Mouse (Mus musculus) adrenal gland, adult (tissue): ENCODE results near the gene Mxi1.

Source experiments
- DNase-seq, 2 experiments: peaks; one replicate each; pipeline ENCODE4 v3.0.0; 2022 to 2023; ENCODE audit warnings: low spot score in 1 of 2; ENCODE audit not compliant: inconsistent age in 2 of 2

Gene Mxi1

DNA sequence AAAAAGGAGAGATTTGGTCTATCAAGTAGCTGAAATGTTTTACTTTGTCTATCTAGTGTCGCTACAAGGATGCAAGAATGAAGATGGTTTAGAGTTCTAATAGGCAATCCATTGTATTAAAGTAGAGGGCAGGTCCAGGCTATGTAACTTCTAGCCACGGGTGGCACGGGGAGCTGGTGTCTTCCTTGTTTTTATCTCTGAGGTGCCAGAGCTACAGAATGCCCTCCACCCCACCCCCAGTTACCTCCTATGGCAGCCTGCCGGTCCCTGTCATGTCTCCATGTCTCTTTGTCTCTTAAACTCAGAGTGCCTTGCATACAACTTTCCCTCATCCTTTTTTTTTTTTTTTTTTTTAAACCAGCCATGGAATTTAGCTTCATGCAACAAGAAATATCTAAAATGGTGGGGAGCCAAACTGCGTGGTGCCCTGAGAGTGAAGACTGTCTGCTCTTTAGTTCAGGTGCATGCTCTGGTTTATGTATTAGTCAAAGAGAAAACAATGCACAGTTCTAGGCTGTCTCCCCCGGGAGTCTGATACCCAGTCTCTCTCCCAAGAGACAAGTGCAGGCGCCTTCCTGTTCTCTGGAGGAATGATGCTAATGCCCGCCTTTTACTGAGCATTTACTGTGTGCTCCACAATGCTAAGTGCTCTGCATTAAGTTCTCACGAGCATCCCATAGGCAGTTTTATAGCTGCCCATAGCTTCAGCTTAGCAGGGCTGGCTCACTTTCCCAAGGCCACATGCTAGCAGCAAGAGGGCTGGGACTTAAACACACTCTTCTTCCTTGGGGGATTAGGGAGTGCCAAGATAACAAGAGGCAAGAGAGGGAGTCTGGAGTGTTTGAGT lies 10.2 kb downstream of the Mxi1 start:
- no peak for DNase-seq

DNA sequence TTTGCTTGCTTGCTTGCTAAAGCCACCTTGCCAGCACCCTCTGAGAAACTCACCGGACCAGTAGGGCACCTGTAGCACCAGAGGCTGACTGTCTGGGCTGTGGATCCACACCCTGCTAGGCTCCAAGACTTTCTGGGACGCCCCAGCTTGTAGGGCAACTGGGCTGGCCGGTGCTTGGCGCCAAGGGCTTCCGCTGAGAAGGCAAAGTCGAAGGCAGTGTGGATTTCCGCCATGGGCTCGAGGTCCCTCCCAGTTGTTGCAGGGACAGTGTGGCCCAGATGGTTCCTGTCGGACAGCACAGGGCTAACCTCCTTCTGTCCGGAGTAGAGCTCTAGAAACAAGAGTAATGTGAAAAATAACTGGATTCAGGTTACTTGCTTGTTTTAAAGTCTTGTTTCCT lies 11.0 kb downstream of the Mxi1 start:
- DNase-seq = no peak

DNA sequence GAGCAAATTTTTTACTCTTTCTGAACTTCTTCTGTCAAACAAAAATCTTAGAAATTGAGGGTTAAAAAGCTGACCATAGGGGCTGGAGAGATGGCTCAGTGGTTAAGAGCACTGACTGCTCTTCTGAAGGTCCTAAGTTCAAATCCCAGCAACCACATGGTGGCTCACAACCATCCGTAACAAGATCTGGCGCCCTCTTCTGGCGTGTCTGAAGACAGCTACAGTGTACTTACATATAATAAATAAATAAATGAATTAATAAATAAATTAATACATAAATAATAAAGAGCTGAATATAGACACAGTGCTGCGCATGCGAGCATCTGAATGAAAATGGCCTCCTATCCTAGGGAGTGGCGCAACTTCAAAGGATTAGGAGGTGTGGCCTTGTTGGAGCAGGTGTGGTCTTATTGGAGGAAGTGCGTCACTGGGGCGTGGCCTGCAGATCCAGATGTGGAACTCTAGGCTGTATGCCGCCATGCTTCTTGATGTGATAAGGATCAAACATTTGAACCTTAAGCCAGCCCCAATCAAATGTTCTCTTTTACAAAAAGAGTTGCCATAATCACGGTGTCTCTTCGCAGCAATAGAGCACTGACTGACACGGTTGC lies 12.2 kb downstream of the Mxi1 start:
- no peak for DNase-seq

DNA sequence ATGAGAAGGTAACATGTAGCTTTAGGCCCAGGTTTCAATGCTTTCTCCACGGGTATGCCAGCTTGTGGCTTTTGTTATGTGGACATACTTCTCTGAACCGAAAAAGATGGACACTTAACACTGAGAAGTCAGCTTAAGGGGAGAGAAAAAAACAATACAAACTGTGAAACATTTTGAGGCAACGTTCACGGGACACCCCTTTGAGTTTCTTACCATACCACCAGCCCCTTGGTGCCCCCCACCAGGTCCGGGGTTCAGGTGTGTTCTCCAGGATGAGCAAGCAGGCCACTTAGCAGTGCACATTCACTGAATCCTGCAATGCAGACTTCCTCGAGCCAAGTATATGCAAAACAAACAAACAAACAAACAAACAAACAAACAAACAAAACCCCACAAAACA lies 14.5 kb downstream of the Mxi1 start:
- peak in 1 of 2 experiments; percentile 57 for DNase-seq

DNA sequence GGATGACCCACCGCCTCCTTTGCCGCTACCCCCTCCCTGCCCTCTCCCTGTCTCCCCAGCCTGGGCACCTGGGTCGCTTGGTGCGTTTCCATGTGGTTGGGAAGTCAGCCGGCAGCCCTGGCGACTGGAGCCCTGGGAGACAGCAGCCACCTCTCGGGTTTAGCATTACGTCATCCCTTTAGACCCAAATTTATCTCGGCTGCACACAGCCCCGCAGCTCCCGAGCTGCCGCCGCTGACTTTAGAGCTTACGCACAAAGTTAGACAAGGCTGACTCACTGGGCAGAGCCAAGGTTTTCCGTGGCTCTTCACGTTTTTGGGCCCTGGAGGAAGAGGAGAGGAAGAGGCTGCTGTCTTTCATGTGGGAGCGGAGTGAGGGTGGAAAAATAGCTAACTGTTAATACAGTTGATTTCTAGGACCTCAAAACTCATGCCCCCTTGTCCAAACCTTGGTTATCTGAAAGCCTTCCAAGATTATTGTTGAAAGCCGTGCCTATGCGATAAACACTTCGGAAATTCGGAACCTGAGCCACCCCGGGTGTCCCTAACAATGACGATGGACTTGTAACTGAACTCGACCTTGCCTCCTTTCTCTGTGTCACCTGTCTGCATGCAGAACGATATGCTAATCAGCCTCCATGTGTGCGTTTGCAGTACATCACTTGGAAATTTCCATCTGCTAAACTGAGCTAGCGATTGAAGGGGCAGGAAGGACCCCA lies 15.4 kb downstream of the Mxi1 start:
- DNase-seq = peak; percentile 89 to 93

DNA sequence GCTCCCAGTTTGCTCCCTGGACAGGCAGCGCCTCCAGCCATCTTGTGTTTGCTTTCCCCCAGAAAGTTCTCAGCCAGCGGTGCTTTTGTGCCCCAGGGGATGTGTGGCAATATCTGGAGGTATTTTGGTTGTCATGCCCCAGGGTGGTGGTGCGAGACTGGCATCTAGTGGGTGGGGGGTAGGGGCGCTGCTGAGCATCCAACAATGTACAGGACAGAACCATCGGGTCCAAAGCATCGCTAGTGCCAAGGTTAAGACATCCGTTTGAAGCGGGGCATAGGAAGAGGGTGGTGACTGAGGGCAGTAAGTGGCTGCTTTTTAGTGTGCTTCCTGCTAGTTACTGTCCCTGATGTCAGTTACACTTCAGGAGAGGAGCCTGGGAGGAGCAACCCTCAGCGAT lies 17.8 kb downstream of the Mxi1 start:
- DNase-seq = peak; percentile 37 to 67

DNA sequence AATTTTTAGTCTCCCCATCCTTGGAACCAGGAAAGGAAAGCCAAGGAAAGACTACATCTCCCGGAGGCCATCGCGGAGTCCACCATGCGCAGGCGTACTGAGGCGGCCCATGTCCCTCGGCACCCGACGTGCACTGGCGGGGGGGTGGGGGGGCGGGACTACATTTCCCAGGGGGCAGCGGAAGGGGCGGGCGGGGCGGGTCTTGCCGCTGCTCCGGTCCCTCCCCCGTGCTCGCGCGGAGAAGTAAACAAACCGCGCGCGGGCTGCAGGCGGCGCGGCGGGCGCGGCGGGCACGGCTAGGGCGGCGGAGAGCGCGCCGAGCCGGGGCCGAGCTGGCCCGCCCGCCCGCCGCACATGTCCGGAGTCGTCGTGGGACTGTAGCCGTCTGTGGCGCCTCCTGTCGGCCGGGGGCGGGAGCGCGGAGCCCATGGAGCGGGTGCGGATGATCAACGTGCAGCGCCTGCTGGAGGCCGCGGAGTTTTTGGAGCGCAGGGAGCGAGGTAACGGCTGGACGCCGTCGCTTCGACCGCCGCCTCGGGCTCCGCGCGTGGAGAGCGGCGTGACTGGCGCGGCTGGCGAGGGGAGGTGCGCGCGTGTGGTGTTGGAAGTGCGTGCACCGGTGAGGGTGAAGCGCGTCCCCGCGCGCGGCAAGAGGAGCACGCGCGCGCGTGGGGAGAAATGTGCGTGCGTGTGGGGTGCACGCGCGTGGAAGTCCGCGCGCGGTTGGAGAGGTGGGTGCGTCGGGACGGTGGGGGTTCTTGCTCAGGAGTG lies 19.1 kb downstream of the Mxi1 start:
- DNase-seq = peak; percentile 92 to 97

DNA sequence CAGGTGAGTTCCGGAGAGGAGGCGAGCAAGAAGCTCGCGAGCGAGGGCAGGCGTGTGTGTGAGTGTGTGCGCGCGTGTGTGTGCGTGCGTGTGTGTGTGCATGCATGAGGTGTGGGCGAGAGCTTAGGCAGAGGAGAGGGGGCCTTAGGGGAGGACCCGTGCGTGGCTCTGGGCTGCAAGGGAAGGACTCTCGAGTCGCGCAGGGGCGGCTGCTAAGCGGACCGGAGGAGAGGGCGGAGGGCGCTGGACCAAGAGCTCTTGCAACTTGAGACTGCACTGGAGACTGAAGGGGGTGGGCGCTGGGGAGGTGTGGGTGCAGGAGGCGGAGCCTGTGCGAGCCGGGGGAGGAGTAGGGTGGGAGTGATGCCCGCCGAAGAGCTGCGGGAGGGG lies 19.7 kb downstream of the Mxi1 start:
- DNase-seq = peak; percentile 81 to 88

DNA sequence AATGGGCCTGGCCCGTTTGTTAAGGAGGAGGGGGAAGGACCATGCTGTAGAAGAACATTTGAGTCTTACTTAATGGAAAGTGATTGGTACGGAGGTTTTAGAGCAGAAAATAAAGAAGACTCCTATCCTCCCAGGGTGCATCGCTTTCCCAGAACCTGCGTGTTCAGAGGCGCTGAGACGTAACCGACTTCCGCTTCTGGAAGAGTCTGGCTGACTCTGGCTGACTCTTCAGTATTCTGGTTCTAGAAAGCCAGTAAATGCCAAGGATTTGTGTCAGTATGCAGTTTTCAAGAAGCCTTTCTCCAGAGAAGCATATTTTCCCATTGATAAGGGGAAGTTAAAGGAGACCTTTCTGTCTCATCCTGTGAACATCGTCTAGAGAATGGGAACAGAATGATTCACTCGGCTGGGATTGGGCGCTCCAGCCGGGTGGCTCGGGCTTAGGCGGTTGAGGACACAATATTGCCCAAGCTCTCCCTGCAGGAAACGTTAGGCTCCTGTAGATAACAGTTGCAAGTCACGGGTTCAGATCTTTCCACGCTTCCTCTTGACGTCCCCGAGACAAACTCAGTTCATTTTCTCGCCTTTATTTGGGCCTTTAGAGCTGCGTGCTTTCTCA lies 21.7 kb downstream of the Mxi1 start:
- DNase-seq = no peak

DNA sequence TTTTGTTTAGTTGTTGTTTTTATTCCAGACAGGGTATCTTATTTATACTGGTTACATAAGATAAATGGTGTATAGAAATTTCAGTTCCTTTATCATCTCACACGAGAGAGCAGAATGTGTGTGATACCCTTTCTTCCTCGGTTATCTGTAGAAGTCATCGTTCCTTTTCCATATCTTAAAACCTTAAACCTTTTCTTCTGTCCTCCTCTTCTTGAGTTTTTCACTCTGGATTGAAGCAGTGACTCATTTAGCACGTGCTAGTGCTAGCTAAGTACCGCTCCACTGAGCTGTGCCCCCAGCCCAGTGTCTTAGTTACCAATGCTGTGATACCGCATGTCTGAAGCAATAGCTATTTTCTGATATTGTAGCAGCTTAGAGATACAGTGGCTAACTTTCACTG lies 23.4 kb downstream of the Mxi1 start:
- no peak for DNase-seq

DNA sequence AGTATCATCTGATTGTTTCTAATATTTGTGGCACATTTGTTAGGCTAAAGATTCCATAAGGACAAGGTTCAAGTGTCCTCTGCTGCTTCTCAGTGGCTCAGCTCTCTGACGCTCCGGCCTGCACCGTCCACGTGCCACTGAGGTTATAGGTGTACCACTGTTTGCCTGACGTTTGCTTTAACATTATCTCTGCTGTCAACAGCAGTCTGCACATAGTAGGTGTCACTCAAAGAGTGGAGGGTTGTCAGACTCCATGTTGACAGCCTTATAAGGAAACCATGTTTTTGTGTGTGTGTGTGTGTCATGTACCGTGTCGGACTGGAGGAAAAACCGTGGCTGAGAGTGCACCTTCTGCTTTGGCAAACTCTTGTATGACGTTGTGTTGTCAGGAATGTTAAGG lies 24.9 kb downstream of the Mxi1 start:
- no peak for DNase-seq

DNA sequence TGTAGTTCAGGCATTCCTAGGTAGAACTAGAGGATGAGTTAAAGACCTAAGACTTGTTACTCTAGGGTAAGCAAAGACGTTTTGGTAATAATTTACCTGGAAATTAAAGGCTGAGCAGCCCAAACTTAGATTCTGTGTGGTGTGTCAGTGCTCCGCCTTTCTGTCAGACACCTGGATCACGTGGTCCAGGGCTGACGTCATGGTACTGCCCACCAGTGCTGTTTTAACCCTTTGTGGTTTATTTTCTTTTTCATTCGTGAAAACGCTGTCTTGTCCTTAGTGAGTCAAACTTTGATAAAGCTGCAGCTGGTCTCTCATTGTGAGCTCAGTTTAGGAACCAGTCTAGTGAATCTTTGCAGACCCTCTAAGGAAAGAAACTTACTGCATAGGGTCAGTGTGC lies 30.1 kb downstream of the Mxi1 start:
- no peak for DNase-seq

DNA sequence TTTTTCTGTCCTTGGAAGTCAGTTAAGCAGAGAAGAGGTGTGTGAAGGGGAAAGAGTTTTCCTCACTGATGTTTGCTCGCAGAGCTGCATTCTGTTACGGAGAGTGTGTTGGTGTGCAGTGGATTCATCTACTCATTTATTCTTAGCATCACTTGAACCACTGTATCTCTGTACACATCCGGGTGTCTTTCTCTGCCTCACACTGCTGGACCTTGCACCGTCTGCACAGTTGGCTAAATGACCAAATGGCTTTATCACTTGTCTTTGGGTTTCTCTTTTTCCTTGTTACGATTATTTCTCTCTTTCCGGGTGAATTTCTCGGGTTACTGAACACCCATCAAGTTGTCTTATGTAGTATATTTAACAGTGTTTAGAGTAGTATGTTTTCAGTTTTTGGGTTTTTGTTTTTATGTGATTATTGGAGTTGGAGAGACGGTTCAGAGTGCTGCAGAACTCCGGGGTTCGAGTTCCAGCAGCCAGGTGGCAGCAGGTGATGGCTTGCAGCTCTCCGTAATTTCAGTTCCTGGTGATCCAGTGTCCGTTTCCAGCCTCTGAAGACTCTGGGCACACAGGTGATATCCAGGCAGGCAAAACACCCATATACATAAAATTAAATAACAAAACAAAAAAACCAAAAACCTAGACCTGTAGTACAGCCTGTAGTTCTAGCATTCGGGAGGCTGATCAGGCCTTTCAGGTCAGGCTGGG lies 33.0 kb downstream of the Mxi1 start:
- DNase-seq = no peak

DNA sequence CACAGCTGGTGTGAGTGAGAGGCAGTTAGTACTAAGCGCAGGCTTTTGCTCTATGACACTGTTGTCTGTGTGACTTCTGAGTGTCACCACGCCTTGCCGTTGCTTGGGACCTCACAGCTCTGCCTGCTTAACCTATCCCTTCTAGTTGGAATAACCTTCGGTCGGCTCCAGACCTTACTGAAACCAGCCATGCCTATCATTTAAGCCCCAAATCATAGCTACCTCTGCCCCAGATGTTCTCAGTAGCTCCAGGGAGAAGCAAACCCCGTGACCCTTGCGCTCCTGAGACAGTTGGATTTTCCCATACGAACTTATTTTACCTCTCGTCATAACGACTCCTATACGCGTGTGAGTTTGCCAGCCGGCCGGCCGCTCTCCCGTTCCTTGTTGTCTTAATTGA lies 33.7 kb downstream of the Mxi1 start:
- DNase-seq = no peak

DNA sequence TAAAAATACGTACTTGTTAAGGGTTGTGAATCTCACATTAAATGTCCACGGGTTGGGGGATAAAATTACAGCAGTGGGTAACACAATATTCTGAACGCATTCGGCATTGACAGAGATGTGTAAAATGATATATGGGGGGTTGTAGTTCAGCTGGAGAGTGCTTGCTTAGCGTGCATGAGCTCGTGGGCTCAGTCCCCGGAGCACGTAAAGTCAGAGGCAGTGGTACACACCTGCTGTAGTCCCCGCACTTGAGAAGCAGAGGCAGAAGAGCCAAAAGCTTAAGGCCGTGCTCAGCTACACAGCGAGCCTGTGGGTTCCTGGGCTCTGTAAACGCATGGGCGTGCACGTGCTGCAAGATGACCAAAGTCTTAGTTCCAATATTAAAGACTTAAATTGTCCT lies 35.4 kb downstream of the Mxi1 start:
- no peak for DNase-seq

DNA sequence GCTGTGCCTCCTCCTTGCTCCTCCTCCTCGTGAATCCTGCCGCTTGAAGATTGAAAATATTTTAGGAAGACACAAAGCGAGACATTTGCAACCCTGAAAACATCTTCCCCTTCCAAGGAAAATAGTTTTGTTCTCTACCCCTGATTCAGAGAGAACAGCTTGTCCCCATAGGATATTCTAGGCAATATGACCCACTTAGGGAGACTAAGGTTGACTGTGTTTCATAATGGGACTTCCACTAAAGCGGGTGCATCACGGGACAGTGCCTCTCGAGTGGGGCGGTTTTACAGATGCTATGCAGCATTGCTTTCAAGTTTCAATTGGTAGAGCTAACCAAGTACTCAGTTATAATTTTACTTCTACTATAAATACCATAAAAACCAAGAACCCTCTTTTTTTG lies 43.5 kb downstream of the Mxi1 start:
- DNase-seq = no peak

DNA sequence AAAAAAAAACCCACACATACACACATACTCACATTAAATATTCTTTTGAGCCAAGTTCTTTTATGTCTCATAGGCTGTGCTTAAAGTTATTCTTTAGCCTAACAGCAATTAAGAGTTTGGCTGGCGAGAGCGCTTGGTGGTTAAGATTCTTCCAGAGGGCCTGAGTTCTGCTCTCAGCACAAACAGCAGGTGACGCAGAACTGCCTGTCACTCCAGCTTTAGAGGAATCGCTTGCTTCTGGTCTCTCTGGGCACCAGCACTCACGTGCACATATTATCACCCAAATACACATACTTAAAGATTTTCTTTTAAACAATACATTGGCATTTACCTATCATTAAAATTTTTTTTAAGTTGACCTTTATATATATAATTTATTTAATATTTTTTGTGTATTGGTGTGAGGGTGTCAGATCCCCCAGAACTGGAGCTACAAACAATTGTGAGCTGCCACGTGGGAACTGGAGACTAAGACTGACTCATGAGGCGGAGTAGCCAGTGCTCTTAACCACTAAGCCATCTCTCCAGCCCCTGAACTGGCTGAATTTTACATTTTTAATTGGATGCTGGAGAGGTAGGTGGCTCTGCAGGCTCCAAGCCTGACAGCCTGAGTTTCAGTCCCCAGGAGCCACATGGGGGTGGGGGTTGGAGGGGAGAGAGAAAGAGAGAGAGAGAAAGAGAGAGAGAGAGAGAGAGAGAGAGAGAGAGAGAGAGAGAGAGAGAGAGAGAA lies 44.1 kb downstream of the Mxi1 start:
- DNase-seq = no peak

DNA sequence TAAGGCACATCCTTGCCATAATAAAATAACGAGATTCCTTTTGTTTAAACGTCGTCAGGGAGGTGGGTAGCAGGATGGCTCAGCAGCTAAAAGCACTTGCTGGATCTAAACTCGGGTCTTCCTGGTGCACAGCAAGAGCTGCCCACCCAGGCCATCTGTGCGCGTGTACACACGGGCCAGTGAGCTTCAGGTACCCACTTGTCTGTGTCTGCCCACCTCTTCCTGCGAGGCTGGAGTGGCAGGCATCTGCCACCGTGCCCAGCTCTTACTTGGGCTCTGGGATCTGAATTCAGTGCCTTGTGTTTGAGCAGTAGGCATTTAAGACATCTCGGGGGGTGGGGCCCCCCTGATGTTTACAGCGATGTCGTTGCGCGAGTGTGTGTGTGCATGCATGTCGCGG lies 44.7 kb downstream of the Mxi1 start:
- DNase-seq = no peak

DNA sequence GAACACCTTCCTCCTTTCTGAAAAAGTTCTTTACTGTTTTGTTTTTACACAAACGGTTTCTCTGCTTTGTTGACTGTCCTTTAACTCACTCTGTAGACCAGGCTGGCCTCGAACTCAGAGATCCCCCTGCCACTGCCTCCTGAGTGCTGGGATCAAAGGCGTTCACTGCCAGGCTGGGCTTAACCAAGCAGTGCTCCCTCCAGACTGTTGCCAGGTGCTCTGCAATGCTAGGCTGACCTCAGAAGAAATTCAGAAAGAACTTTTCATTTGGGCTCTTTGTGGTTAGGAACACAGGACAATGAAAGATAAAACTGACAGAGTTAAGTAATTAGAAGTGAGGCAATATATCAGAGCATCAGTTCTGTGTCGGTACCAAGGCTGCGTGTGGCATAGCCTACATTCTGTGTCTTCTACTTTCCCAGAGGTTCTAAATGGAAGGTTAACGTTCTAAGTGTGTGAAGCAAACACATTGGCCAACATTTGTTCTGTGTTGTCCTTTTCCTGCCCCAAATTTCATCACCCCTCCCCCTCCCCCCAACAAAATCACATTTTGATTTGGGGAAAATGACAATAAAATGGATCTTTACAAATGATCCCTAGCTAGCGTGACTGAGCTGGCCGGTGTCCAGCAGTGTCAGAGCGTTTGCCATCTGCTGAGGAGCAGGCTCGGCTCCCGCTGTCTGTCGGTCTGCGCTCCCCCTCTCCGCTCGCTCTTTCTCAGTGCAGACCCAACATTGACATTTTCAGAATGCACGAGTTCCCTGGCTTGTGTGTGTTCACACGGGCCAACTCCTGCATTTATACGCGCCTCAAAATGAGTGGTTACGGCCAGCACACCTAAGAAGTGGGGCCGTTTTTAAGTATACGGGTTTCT lies 49.1 kb downstream of the Mxi1 start:
- peak; percentile 61 to 89 for DNase-seq
